Mouse (Mus musculus): ENCODE measurements at regions not wholly inside any gene's neighbourhood (a gene's known extent, or its start where the extent isn't known, plus 50 kb on each side); places are given as distances from the start of the nearest gene placed in this dataset.

- TF ChIP-seq CTCF (IDR thresholded peaks at IDR 0.05; ENCODE audit: low read depth): no peak
- TF ChIP-seq EP300 (IDR thresholded peaks at IDR 0.05; ENCODE audit: low read depth): no peak
These were observed 235.6 kb upstream of the Gpc5 start for GRCm38 (mm10) chr14:114856243-114857031.

Data from liver, postnatal 0 days (tissue).